Mouse (Mus musculus): ENCODE results near the gene Olfr311. TPM values are rescaled to one million over a fixed set of nuclear protein-coding genes. Genes with fewer than 3 reads are reported as not detected.

Olfr311 gene
- total RNA-seq, 2 experiments from 2014 or later: not detected

GRCm38 (mm10) chr11:58867954-58868330, 28.9 kb downstream of the Olfr311 start:
- DNase-seq (ENCODE audit: low spot score in 2 of 2): no peak

GRCm38 (mm10) chr11:58870961-58871360, 31.9 kb downstream of the Olfr311 start:
- no peak for DNase-seq (ENCODE audit: low spot score in 2 of 2)

- DNase-seq (ENCODE audit: low spot score in 2 of 2): no peak
Measured at GRCm38 (mm10) chr11:58883756-58884155, 44.7 kb downstream of the Olfr311 start.

GRCm38 (mm10) chr11:58890511-58890910, 51.5 kb downstream of the Olfr311 start:
- DNase-seq (ENCODE audit: low spot score in 2 of 2): no peak

Other genes starting within 250 kb of the Olfr311 start
- not detected for gene Olfr324, start 244.1 kb upstream of the Olfr311 start, total RNA-seq (2021)
- not detected for gene 2210407C18Rik, start 223.2 kb upstream of the Olfr311 start, total RNA-seq (2021)
- not detected for gene Olfr323, start 208.8 kb upstream of the Olfr311 start, total RNA-seq (2021)
- not detected for gene Trim58, start 198.8 kb upstream of the Olfr311 start, total RNA-seq (2021)
- not detected for gene Olfr322, start 180.5 kb upstream of the Olfr311 start, total RNA-seq (2021)
- not detected for gene Olfr320, start 158.2 kb upstream of the Olfr311 start, total RNA-seq (2021)
- not detected for gene Olfr319, start 140.1 kb upstream of the Olfr311 start, total RNA-seq (2021)
- gene Olfr318, start 115.2 kb upstream of the Olfr311 start, total RNA-seq (2021): under 1 TPM; 0.09 to 0.17 TPM
- under 1 TPM; 0.24 to 0.28 TPM for gene Olfr317, start 100.0 kb upstream of the Olfr311 start, total RNA-seq (2021)
- under 1 TPM; 0.31 to 0.37 TPM for gene Olfr316, start 86.5 kb upstream of the Olfr311 start, total RNA-seq (2021)
- not detected for gene Olfr315, start 66.1 kb upstream of the Olfr311 start, total RNA-seq (2021)
- gene Olfr314, start 56.3 kb upstream of the Olfr311 start, total RNA-seq (2021): not detected
- gene Fam183b, start 37.3 kb upstream of the Olfr311 start, total RNA-seq (2021): 1 to 10 TPM; 6.0 to 6.1 TPM
- not detected for gene Olfr313, start 24.3 kb upstream of the Olfr311 start, total RNA-seq (2021)
- gene Olfr312, start 10.0 kb upstream of the Olfr311 start, total RNA-seq (2021): not detected
- 10 to 100 TPM; 16.7 to 18.5 TPM for gene Gm12258, start 7.9 kb downstream of the Olfr311 start, total RNA-seq (2021)
- gene 2810021J22Rik, start 28.0 kb downstream of the Olfr311 start, total RNA-seq (2021): 10 to 100 TPM in 1 of 2 experiments, 1 to 10 TPM in 1; 6.8 to 12.1 TPM
- gene Zfp39, start 65.0 kb downstream of the Olfr311 start, total RNA-seq (2021): 1 to 10 TPM; 8.8 to 8.9 TPM
- gene Btnl10, start 78.7 kb downstream of the Olfr311 start, total RNA-seq (2021): under 1 TPM; 0.12 to 0.29 TPM
- gene Rnf187, start 99.7 kb downstream of the Olfr311 start, total RNA-seq (2021): 100 to 1,000 TPM; 501 to 506 TPM
- gene Hist3h2ba, start 109.7 kb downstream of the Olfr311 start, total RNA-seq (2021): 100 to 1,000 TPM; 117 to 123 TPM
- 10 to 100 TPM; 59.7 to 62.5 TPM for gene Hist3h2a, start 115.4 kb downstream of the Olfr311 start, total RNA-seq (2021)
- 1 to 10 TPM; 3.8 to 4.0 TPM for gene Trim17, start 115.4 kb downstream of the Olfr311 start, total RNA-seq (2021)
- gene Trim11, start 138.8 kb downstream of the Olfr311 start, total RNA-seq (2021): 10 to 100 TPM; 25.5 to 27.9 TPM

Measured in layer of hippocampus, postnatal 14 days (tissue).